In genomic region chr16:90964302-90964701, GRCm38 (mm10) we compare ENCODE assay signal across 23 mouse cellular contexts. TPM values are rescaled to one million over a fixed set of nuclear protein-coding genes. Genes with fewer than 3 reads are reported as not detected.
A peak's percentile ranks its signal among the peaks of the same experiment; 100 is the strongest.
DNase-seq lines count a peak whose midpoint lies in the region; ATAC-seq and TF ChIP-seq lines count a peak whose summit lies in the region.
"Had no signal": no experiment of that assay in that cellular context is flagged by ENCODE, and none has a peak within 500 bp of the region (broad histone marks: within the 10 kb centered on the region; RNA-seq: fewer than 3 reads in every experiment).

No protein-coding gene starts in this region.

- no peaks in the 10 kb centered on the region for H3K9me3 ChIP-seq in heart, embryonic 11.5 days (replicated peaks; ENCODE audit: control insufficient read depth, low read length)
- H3K9me3 ChIP-seq in MEL (replicated peaks; ENCODE audit: insufficient read depth, low read length): no peaks in the 10 kb centered on the region
- no peaks in the 10 kb centered on the region for H3K9me3 ChIP-seq in liver, postnatal 0 days (ENCODE audit: low read length)
- H3K9me3 ChIP-seq: embryonic facial prominence, embryonic 15.5 days; limb, embryonic 12.5 days; lung, embryonic 15.5 days had no signal

- TF ChIP-seq RAD21 in MEL (IDR thresholded peaks at IDR 0.05; ENCODE audit: low read depth, low read length): no peak

- no peak for TF ChIP-seq POLR2A in MEL (IDR thresholded peaks at IDR 0.05; ENCODE audit: control insufficient read depth in 1 of 2, insufficient read depth in 1 of 2, low read depth in 1 of 2, low read length in 2 of 2, poor library complexity in 1 of 2)

- no peaks in the 10 kb centered on the region for H3K36me3 ChIP-seq in heart, embryonic 11.5 days (ENCODE audit: control insufficient read depth, insufficient read depth, low read length)
- peaks cover 0 to 12% of the 10 kb centered on the region in 2 experiments; a peak in 2 of 4 replicates for H3K36me3 ChIP-seq in MEL (ENCODE audit: control insufficient read depth in 1 of 2, insufficient read depth in 2 of 2, low read length in 2 of 2)
- H3K36me3 ChIP-seq in liver, postnatal 0 days (replicated peaks; ENCODE audit: insufficient read depth, low read length): peaks cover 74% of the 10 kb centered on the region

- no peak for DNase-seq in heart, postnatal 4 days
- DNase-seq in MEL (ENCODE audit: low read depth, low spot score): no peak
- DNase-seq in liver, postnatal 0 days: peak; percentile 38
- DNase-seq in embryo, embryonic 10 days (ENCODE audit: low spot score): no peak
- DNase-seq in testis, postnatal 10 days (ENCODE audit: low spot score): no peak
- no peak for DNase-seq in gastrocnemius, postnatal 10 days
- DNase-seq: adrenal gland, postnatal 14 days; cerebellum, adult 9-11 months; embryo, embryonic 11 days; heart, adult 2 months; heart, postnatal 14 days; kidney, adult 9 months; kidney, postnatal 36 days; layer of hippocampus, adult 9-11 months; retina, postnatal 1 day had no signal

- ATAC-seq in heart, embryonic 11.5 days (replicated peaks; ENCODE audit: insufficient number of reproducible peaks, low FRiP score, low TSS enrichment): peak; percentile 87
- peak; percentile 93 for ATAC-seq in erythroid progenitor cell, adult 5-6 weeks (replicated peaks; ENCODE audit: low FRiP score, poor library complexity, severe bottlenecking)
- peak; percentile 97 for ATAC-seq in liver, postnatal 0 days
- ATAC-seq: forebrain, embryonic 14.5 days; midbrain, embryonic 16.5 days had no signal

- peak overlapping the region; percentile 7; the same call in 1 of the 2 replicates for H3K4me2 ChIP-seq in heart, embryonic 11.5 days
- peak overlapping the region; percentile 18 for H3K4me2 ChIP-seq in liver, postnatal 0 days (ENCODE audit: low read depth, low read length)
- H3K4me2 ChIP-seq: embryonic facial prominence, embryonic 15.5 days; limb, embryonic 12.5 days; lung, embryonic 15.5 days had no signal

- WGBS in heart, embryonic 11.5 days (ENCODE audit: insufficient replicate concordance): 63% methylated on average over 10 of the region's 10 CpGs
- 58% methylated on average over 10 of the region's 10 CpGs for WGBS in liver, postnatal 0 days (ENCODE audit: insufficient replicate concordance)

- no peak for TF ChIP-seq CTCF in MEL (IDR thresholded peaks at IDR 0.05 in 2 of 3, conservative IDR thresholded peaks at IDR 0.05 in 1 of 3; ENCODE audit: control insufficient read depth in 1 of 3, insufficient read depth in 1 of 3, low read depth in 2 of 3, low read length in 3 of 3, poor library complexity in 1 of 3, severe bottlenecking in 1 of 3)
- no peak for TF ChIP-seq CTCF in liver, postnatal 0 days (IDR thresholded peaks at IDR 0.05; ENCODE audit: low read depth)

- H3K27me3 ChIP-seq in heart, embryonic 11.5 days (ENCODE audit: control insufficient read depth, insufficient read depth, low read length): no peaks in the 10 kb centered on the region
- no peaks in the 10 kb centered on the region for H3K27me3 ChIP-seq in MEL (ENCODE audit: control insufficient read depth in 1 of 2, insufficient read depth in 2 of 2, low read length in 2 of 2)
- H3K27me3 ChIP-seq in liver, postnatal 0 days (ENCODE audit: insufficient read depth, low read length): no peaks in the 10 kb centered on the region
- H3K27me3 ChIP-seq: CH12.LX; embryonic facial prominence, embryonic 15.5 days; limb, embryonic 12.5 days; lung, embryonic 15.5 days had no signal

- TF ChIP-seq EP300 in MEL (IDR thresholded peaks at IDR 0.05; ENCODE audit: low read depth in 1 of 2, low read length in 2 of 2): 0 out of 4 replicates have a peak, but pooled peaks of 1 of the 2 experiments have one; percentile 18
- TF ChIP-seq EP300 in liver, postnatal 0 days (IDR thresholded peaks at IDR 0.05; ENCODE audit: low read depth): peak; percentile 92

- H3K4me3 ChIP-seq in heart, embryonic 11.5 days (ENCODE audit: low read depth, low read length): no peak overlapping the region
- no peak overlapping the region for H3K4me3 ChIP-seq in MEL (ENCODE audit: control insufficient read depth in 1 of 2, insufficient read depth in 1 of 2, low read depth in 2 of 2, low read length in 2 of 2)
- no peak overlapping the region for H3K4me3 ChIP-seq in liver, postnatal 0 days (ENCODE audit: low read depth, low read length)
- H3K4me3 ChIP-seq: embryonic facial prominence, embryonic 15.5 days; heart, adult 2 months; limb, embryonic 12.5 days; lung, embryonic 15.5 days had no signal

- no peak overlapping the region for H3K9ac ChIP-seq in heart, embryonic 11.5 days (ENCODE audit: low read depth, low read length)
- no peak overlapping the region for H3K9ac ChIP-seq in MEL (ENCODE audit: control insufficient read depth, low read depth, low read length, poor library complexity, severe bottlenecking)
- no peak overlapping the region for H3K9ac ChIP-seq in liver, postnatal 0 days (replicated peaks)
- H3K9ac ChIP-seq: embryonic facial prominence, embryonic 15.5 days; limb, embryonic 12.5 days; lung, embryonic 15.5 days had no signal

- peak overlapping the region; percentile 41 for H3K27ac ChIP-seq in heart, embryonic 11.5 days (ENCODE audit: low read depth, low read length)
- no peak overlapping the region for H3K27ac ChIP-seq in MEL (ENCODE audit: control insufficient read depth, low read depth, low read length)
- H3K27ac ChIP-seq in liver, postnatal 0 days (ENCODE audit: low read depth): peak overlapping the region; percentile 34; the same call in 1 of the 2 replicates
- H3K27ac ChIP-seq: embryonic facial prominence, embryonic 15.5 days; heart, adult 2 months; limb, embryonic 12.5 days; lung, embryonic 15.5 days had no signal

- H3K79me2 ChIP-seq in MEL (ENCODE audit: control insufficient read depth, insufficient read depth, low read length, poor library complexity): no peaks in the 10 kb centered on the region

- no peaks in the 10 kb centered on the region for H3K4me1 ChIP-seq in heart, embryonic 11.5 days (ENCODE audit: control insufficient read depth, insufficient read depth, low read length)
- H3K4me1 ChIP-seq in MEL (ENCODE audit: control insufficient read depth in 1 of 2, insufficient read depth in 2 of 2, low read length in 2 of 2): no peaks in the 10 kb centered on the region
- peaks cover 5% of the 10 kb centered on the region; the same call in 1 of the 2 replicates for H3K4me1 ChIP-seq in liver, postnatal 0 days (ENCODE audit: insufficient read depth)
- H3K4me1 ChIP-seq: embryonic facial prominence, embryonic 15.5 days; limb, embryonic 12.5 days; lung, embryonic 15.5 days had no signal

TF ChIP-seq in MEL, 35 proteins besides CTCF, POLR2A, EP300 and RAD21:
- TF ChIP-seq MAFK (IDR thresholded peaks at IDR 0.05; ENCODE audit: borderline replicate concordance, low read depth, low read length): no peak
- no peak for TF ChIP-seq KAT2A (conservative IDR thresholded peaks at IDR 0.05; ENCODE audit: low read depth, low read length)
- TF ChIP-seq E2F4 (IDR thresholded peaks at IDR 0.05; ENCODE audit: borderline replicate concordance, low read depth, low read length): no peak
- no peak for TF ChIP-seq NRF1 (IDR thresholded peaks at IDR 0.05; ENCODE audit: insufficient read depth, low read depth, low read length, poor library complexity, severe bottlenecking)
- TF ChIP-seq TCF12 (IDR thresholded peaks at IDR 0.05; ENCODE audit: low read depth, low read length): peak; percentile 41; the same call in 1 of the 2 replicates
- TF ChIP-seq RCOR1 (IDR thresholded peaks at IDR 0.05; ENCODE audit: low read depth, low read length): no peak
- TF ChIP-seq TAL1 (IDR thresholded peaks at IDR 0.05; ENCODE audit: low read length): peak; percentile 34
- no peak for TF ChIP-seq BHLHE40 (IDR thresholded peaks at IDR 0.05; ENCODE audit: borderline replicate concordance, low read depth, low read length)
- TF ChIP-seq MXI1 (IDR thresholded peaks at IDR 0.05; ENCODE audit: low read depth, low read length): no peak
- no peak for TF ChIP-seq UBTF (IDR thresholded peaks at IDR 0.05; ENCODE audit: borderline replicate concordance, insufficient read depth, low read depth, low read length)
- TF ChIP-seq GABPA (IDR thresholded peaks at IDR 0.05; ENCODE audit: low read depth, low read length): no peak
- no peak for TF ChIP-seq NELFE (IDR thresholded peaks at IDR 0.05; ENCODE audit: low read depth, low read length)
- 0 out of 2 replicates have a peak, but pooled peaks have one; percentile 15 for TF ChIP-seq GATA1 (IDR thresholded peaks at IDR 0.05; ENCODE audit: low read depth, low read length)
- no peak for TF ChIP-seq SIN3A (IDR thresholded peaks at IDR 0.05; ENCODE audit: low read length)
- peak; percentile 92 for TF ChIP-seq ZKSCAN1 (IDR thresholded peaks at IDR 0.05; ENCODE audit: low read depth, low read length)
- no peak for TF ChIP-seq POLR2AphosphoS2 (IDR thresholded peaks at IDR 0.05; ENCODE audit: low read length)
- no peak for TF ChIP-seq MAX (IDR thresholded peaks at IDR 0.05; ENCODE audit: low read length)
- no peak for TF ChIP-seq JUND (IDR thresholded peaks at IDR 0.05; ENCODE audit: low read depth, low read length)
- no peak for TF ChIP-seq MAZ (IDR thresholded peaks at IDR 0.05; ENCODE audit: low read depth, low read length)

RNA-seq across cellular contexts. Expression of gene Cfap298, which starts 29.4 kb away (rescaled TPM):
- 47.0 and 51.7 TPM in 2 replicates for polyA plus RNA-seq in heart, embryonic 11.5 days (2014; fragmentation: Nextera tagmentation; extraction: Ambion mirVana)
- total RNA-seq in heart, postnatal 4 days (2021): 10 to 100 TPM; 26.2 to 32.8 TPM
- total RNA-seq in MEL (2012; rRNA removed): 65.9 and 68.5 TPM in 2 replicates
- polyA plus RNA-seq in MEL (2012; ENCODE audit: insufficient read depth in 1 of 2, insufficient read length in 2 of 2, low read depth in 1 of 2, low replicate concordance in 2 of 2, missing spikeins in 1 of 2): 100 to 1,000 TPM in 1 of 2 experiments, not detected in 1; 117 TPM
- total RNA-seq in erythroid progenitor cell, adult 5-6 weeks (2015; ENCODE audit: low replicate concordance): 5.8 and 7.5 TPM in 2 replicates
- 3.6 and 8.5 TPM in 2 replicates for total RNA-seq in erythroid progenitor cell, adult 5-6 weeks (2017; ENCODE audit: low replicate concordance)
- 16.1 and 16.8 TPM in 2 replicates for polyA plus RNA-seq in liver, postnatal 0 days (2015; fragmentation: Nextera tagmentation; extraction: Ambion mirVana)
- 10 to 100 TPM; 23.8 to 27.0 TPM for total RNA-seq in gastrocnemius, postnatal 10 days (2021)

RNA-seq across cellular contexts. Expression of gene Synj1, which starts 46.8 kb away (rescaled TPM):
- 15.2 and 22.1 TPM in 2 replicates for polyA plus RNA-seq in heart, embryonic 11.5 days (2014; fragmentation: Nextera tagmentation; extraction: Ambion mirVana)
- 10 to 100 TPM; 29.2 to 32.6 TPM for total RNA-seq in heart, postnatal 4 days (2021)
- total RNA-seq in MEL (2012; rRNA removed): 5.0 and 8.8 TPM in 2 replicates
- polyA plus RNA-seq in MEL (2012; ENCODE audit: insufficient read depth in 1 of 2, insufficient read length in 2 of 2, low read depth in 1 of 2, low replicate concordance in 2 of 2, missing spikeins in 1 of 2): 10 to 100 TPM in 1 of 2 experiments, not detected in 1; 34.5 TPM
- total RNA-seq in erythroid progenitor cell, adult 5-6 weeks (2015; ENCODE audit: low replicate concordance): 140 and 150 TPM in 2 replicates
- total RNA-seq in erythroid progenitor cell, adult 5-6 weeks (2017; ENCODE audit: low replicate concordance): 84.7 and 104 TPM in 2 replicates
- 8.2 and 8.6 TPM in 2 replicates for polyA plus RNA-seq in liver, postnatal 0 days (2015; fragmentation: Nextera tagmentation; extraction: Ambion mirVana)
- 10 to 100 TPM; 14.6 TPM for total RNA-seq in gastrocnemius, postnatal 10 days (2021)
